Mouse (Mus musculus) megakaryocyte, embryonic 14.5 days (primary cell): ENCODE results near the gene Ttc36.

Source experiments
- FLI1 ChIP-seq: IDR thresholded peaks from 2 replicates; pipeline ENCODE4 v1.6.1; 2012; ENCODE audit warnings: low read length, inconsistent platforms, mixed read lengths
- GATA1 ChIP-seq: IDR thresholded peaks from 3 replicates; pipeline ENCODE4 v1.6.1; 2012; ENCODE audit warnings: mixed read lengths, low read length, inconsistent platforms, borderline replicate concordance

DNA sequence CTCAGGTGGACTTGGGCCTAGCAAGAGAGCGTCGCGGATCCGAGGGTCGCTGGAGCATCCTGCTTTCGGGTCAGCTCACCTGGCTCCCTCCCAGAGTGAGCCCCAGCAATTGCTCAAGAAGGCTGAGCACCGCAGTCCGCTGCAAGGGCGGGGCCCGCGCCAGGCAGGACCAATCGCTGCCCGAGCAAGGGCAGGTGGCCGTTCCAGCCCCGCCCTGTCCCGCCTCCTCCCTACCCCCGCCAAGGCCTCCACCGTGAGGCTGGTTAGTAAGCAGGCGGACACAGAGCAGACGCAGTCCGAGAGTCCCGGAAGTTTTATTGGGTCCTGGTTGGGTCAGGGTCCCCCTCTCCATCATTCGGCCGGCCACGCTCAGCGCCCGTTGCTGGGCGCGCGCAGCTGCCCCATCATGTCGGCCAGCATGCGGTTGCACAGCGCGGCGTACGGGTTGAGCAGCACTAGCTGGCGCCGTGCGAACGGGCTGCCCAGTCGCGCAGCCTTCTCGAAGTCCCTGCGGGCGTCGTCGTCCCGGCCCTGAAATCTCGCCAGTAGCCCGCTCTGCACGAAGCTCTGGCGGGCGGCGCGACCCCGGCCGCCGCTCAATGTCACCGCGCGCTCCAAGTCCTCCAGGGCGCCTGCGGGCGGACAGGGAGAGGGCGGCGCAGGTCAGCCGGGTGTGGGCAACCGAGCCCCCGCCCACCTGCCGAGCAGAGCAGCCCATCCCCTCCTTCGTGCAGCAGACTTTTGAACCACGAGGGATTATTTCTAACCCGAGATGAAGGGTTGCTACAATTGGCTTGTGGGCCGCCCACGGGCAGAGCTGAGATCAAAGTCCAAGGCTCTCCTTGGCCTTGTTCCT, 3.5 kb downstream of the Ttc36 start, which contains the start of gene Tmem25:
- TF ChIP-seq GATA1 (no peak), FLI1 (no peak)
